In genomic region chr1:184782161-184782513, GRCm38 (mm10) we compare ENCODE assay signal across 12 mouse cellular contexts. TPM values are rescaled to one million over a fixed set of nuclear protein-coding genes. Genes with fewer than 3 reads are reported as not detected.
DNase-seq lines count a peak whose midpoint lies in the region; ATAC-seq and TF ChIP-seq lines count a peak whose summit lies in the region.
"Had no signal": no experiment of that assay in that cellular context is flagged by ENCODE, and none has a peak within 500 bp of the region (broad histone marks: within the 10 kb centered on the region; RNA-seq: fewer than 3 reads in every experiment).

No protein-coding gene starts in this region.

- no peak for TF ChIP-seq CTCF in heart, adult 2 months (IDR thresholded peaks at IDR 0.05)

- no peak for ATAC-seq in frontal cortex, adult (ENCODE audit: low TSS enrichment)
- ATAC-seq: forebrain, embryonic 14.5 days had no signal

- no peaks in the 10 kb centered on the region for H3K79me2 ChIP-seq in heart, adult 2 months (replicated peaks; ENCODE audit: control insufficient read depth, insufficient read depth, low read length)

- H3K27me3 ChIP-seq in heart, adult 2 months (ENCODE audit: control insufficient read depth, insufficient read depth, low read length) = no peaks in the 10 kb centered on the region
- peaks cover 1% of the 10 kb centered on the region for H3K27me3 ChIP-seq in heart, embryonic 10.5 days (ENCODE audit: insufficient read depth, poor library complexity, severe bottlenecking)
- H3K27me3 ChIP-seq: hindbrain, embryonic 15.5 days had no signal

- no peak overlapping the region for H3K9ac ChIP-seq in heart, adult 2 months (ENCODE audit: low read depth, low read length)
- H3K9ac ChIP-seq: hindbrain, embryonic 15.5 days had no signal

- no peak overlapping the region for H3K27ac ChIP-seq in heart, adult 2 months
- H3K27ac ChIP-seq in heart, embryonic 10.5 days = no peak overlapping the region
- H3K27ac ChIP-seq: hindbrain, embryonic 15.5 days had no signal

- TF ChIP-seq POLR2A in heart, adult 2 months (IDR thresholded peaks at IDR 0.05; ENCODE audit: insufficient read depth, low read depth, low read length) = no peak

- no peaks in the 10 kb centered on the region; the same call in 1 of the 2 replicates for H3K4me1 ChIP-seq in heart, adult 2 months (ENCODE audit: control insufficient read depth, insufficient read depth, low read length)
- H3K4me1 ChIP-seq in heart, embryonic 10.5 days = peaks cover 11% of the 10 kb centered on the region
- H3K4me1 ChIP-seq: hindbrain, embryonic 15.5 days had no signal

- intact Hi-C loops in heart, adult 2 months (cut with DNase I) = no loop called here

- no peak overlapping the region for H3K4me3 ChIP-seq in heart, adult 2 months
- no peak overlapping the region for H3K4me3 ChIP-seq in heart, embryonic 10.5 days
- H3K4me3 ChIP-seq: hindbrain, embryonic 15.5 days had no signal

- H3K9me3 ChIP-seq in heart, embryonic 10.5 days = no peaks in the 10 kb centered on the region
- H3K9me3 ChIP-seq: hindbrain, embryonic 15.5 days had no signal

- no peak for TF ChIP-seq EP300 in heart, adult 2 months (IDR thresholded peaks at IDR 0.05; ENCODE audit: insufficient read depth, low read depth, low read length)

- no peaks in the 10 kb centered on the region for H3K36me3 ChIP-seq in heart, adult 2 months (ENCODE audit: control insufficient read depth, insufficient read depth, low read length)
- no peaks in the 10 kb centered on the region for H3K36me3 ChIP-seq in heart, embryonic 10.5 days
- H3K36me3 ChIP-seq: hindbrain, embryonic 15.5 days had no signal

- peak; percentile 24 to 39 for DNase-seq in heart, adult 2 months
- no peak for DNase-seq in heart, embryonic 10.5 days (ENCODE audit: low spot score)
- DNase-seq in adipocyte (ENCODE audit: low spot score) = peak; percentile 34
- peak; percentile 24 for DNase-seq in kidney, adult 9 months
- peak; percentile 48 for DNase-seq in mesoderm, embryonic 11.5 days (ENCODE audit: low read depth, low spot score)
- no peak for DNase-seq in thymus, postnatal 25 days
- DNase-seq in cerebellum, adult 8-10 months = no peak
- DNase-seq: cerebellum, adult 2 months had no signal

- WGBS in heart, adult 2 months = 51% methylated on average over 14 of the region's 14 CpGs
- WGBS in heart, embryonic 10.5 days = 45% methylated on average over 14 of the region's 14 CpGs

RNA-seq across cellular contexts. Expression of gene Marc1, which starts 29.0 kb away (rescaled TPM):
- total RNA-seq in heart, adult 2 months (2021) = not detected
- 0.20 and 0.41 TPM in 2 replicates for polyA plus RNA-seq in heart, adult 2 months (2012; rRNA removed)
- 0.21 and 0.70 TPM in 2 replicates for polyA plus RNA-seq in heart, embryonic 10.5 days (2016; fragmentation: Nextera tagmentation; extraction: Ambion mirVana)
- polyA plus RNA-seq: cerebellum, adult 2 months; forebrain, embryonic 14.5 days; limb, embryonic 11.5 days had no signal

RNA-seq across cellular contexts. Expression of gene Hlx, which starts 49.7 kb away (rescaled TPM):
- total RNA-seq in heart, adult 2 months (2021) = 10 to 100 TPM in 1 of 2 experiments, 1 to 10 TPM in 1; 7.6 to 10.8 TPM
- polyA plus RNA-seq in heart, adult 2 months (2012; rRNA removed) = 8.8 and 11.4 TPM in 2 replicates
- 3.1 and 19.4 TPM in 2 replicates for polyA plus RNA-seq in heart, embryonic 10.5 days (2016; fragmentation: Nextera tagmentation; extraction: Ambion mirVana)

Comparison
In these comparisons a context has a peak if more than half of its experiments do, and no peak if none do; other contexts are left out.
1. DNase-seq: peak in heart, adult 2 months (2 of 2), adipocyte (single experiment), kidney, adult 9 months (single experiment) and mesoderm, embryonic 11.5 days (single experiment); none in heart, embryonic 10.5 days (single experiment), thymus, postnatal 25 days (single experiment) and cerebellum, adult 8-10 months (single experiment).